Mouse (Mus musculus) kidney, adult 2 months (tissue): Measurements from ENCODE around the gene Il18rap.

Experiments used
- CTCF ChIP-seq: fragments of 200-500 bp; conservative IDR thresholded peaks from 2 replicates; pipeline ENCODE4 v1.5.1; 2011; ENCODE audit warnings: low read depth, mild to moderate bottlenecking, control low read depth, low read length, moderate library complexity, mixed read lengths; ENCODE audit not compliant: insufficient read depth, insufficient read length
- POLR2A ChIP-seq: fragments of 200-500 bp; IDR thresholded peaks from one replicate; pipeline ENCODE4 v1.6.1; 2011; ENCODE audit warnings: low read depth, low read length, control low read depth

GRCm38 (mm10) chr1:40479505-40479923, 35.6 kb upstream of the Il18rap start:
- TF ChIP-seq POLR2A = no peak
- no peak for TF ChIP-seq CTCF
